Mouse (Mus musculus) CD4-positive naive resting alpha-beta T cell, adult 57 days (primary cell): ENCODE data around the gene Serpinb3b. TPM values are rescaled to one million over a fixed set of nuclear protein-coding genes. Genes with fewer than 3 reads are reported as not detected.

Source experiments
- total RNA-seq: library from RNA; stranded (reverse); gene quantifications from one replicate; pipeline ENCODE4 v1.2.4, GENCODE M21; 2023

Gene Serpinb3b
- not detected for total RNA-seq

DNA sequence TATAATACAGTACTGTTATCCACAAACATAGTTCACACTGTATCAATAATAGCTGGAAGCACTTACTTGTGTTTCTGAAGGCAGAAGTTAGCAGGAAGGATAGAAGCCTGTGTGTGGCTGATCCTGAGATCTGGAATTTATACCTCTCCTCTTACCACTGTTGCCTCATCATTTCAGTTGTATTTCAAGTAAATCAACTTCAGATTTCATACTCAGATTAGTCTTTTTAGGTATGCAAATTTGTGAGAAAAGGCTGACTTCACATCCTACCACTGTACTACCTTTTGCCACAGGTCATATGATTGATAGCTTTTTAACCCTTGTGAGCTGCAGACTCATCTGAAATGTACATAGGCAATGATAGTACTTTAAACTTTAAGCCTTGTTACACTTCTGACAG lies at the start of gene Serpinb3b, which contains the start of gene Serpinb3c:
Serpinb3b (minus strand) TSS at position 101 of the 400 bp plus-strand sequence.
Serpinb3c (minus strand) TSS at position 111 of the 400 bp plus-strand sequence.

Other genes starting within 250 kb of the Serpinb3b start
- not detected for gene Serpinb3a, start 226.1 kb downstream of the Serpinb3b start, total RNA-seq
- not detected for gene Serpinb3d, start 194.9 kb downstream of the Serpinb3b start, total RNA-seq
- gene Serpinb3c, start within 50 bp of the Serpinb3b start, total RNA-seq = not detected
- not detected for gene Serpinb11, start 82.8 kb upstream of the Serpinb3b start, total RNA-seq
- gene Serpinb7, start 121.3 kb upstream of the Serpinb3b start, total RNA-seq = 0.41 TPM
- gene Serpinb2, start 233.1 kb upstream of the Serpinb3b start, total RNA-seq = not detected